Mouse (Mus musculus) 416B (cell line): ENCODE results near the gene Nell2.
A peak's percentile ranks its signal among the peaks of the same experiment; 100 is the strongest.
"Not testable (repeated sequence)": the region's sequence is repeated elsewhere in the genome, so short reads cannot be mapped to it uniquely, and the experiment has no call there.

ENCODE experiments used
- DNase-seq: peaks from one replicate; pipeline ENCODE4 v3.0.0; 2011; ENCODE audit warnings: low read depth

Nell2 gene

GRCm38 (mm10) chr15:95527948-95528861, at the start of gene Nell2:
TSS of gene Nell2 (minus strand) at chr15:95528559.
- DNase-seq, result no peak

- DNase-seq, result peak; percentile 54
Observed at GRCm38 (mm10) chr15:95574661-95575060, 46.3 kb upstream of the Nell2 start.

GRCm38 (mm10) chr15:95569606-95570005, 41.2 kb upstream of the Nell2 start:
- no peak for DNase-seq

- DNase-seq, result no peak
Observed at GRCm38 (mm10) chr15:95565160-95565559, 36.8 kb upstream of the Nell2 start.

GRCm38 (mm10) chr15:95561303-95561702, 32.9 kb upstream of the Nell2 start:
- no peak for DNase-seq

- DNase-seq, result no peak
Observed at GRCm38 (mm10) chr15:95550011-95550410, 21.7 kb upstream of the Nell2 start.

- no peak for DNase-seq
Observed at GRCm38 (mm10) chr15:95542632-95543031, 14.3 kb upstream of the Nell2 start.

- DNase-seq, result no peak
Observed at GRCm38 (mm10) chr15:95536724-95537123, 8.4 kb upstream of the Nell2 start.

GRCm38 (mm10) chr15:95536230-95536629, 7.9 kb upstream of the Nell2 start:
- no peak for DNase-seq

GRCm38 (mm10) chr15:95534644-95535043, 6.3 kb upstream of the Nell2 start:
- DNase-seq, result no peak

- no peak for DNase-seq
Observed at GRCm38 (mm10) chr15:95527461-95527947, 855 bp downstream of the Nell2 start.

GRCm38 (mm10) chr15:95526626-95527411, 1.5 kb downstream of the Nell2 start:
- no peak for DNase-seq

- DNase-seq, result no peak
Observed at GRCm38 (mm10) chr15:95525997-95526396, 2.4 kb downstream of the Nell2 start.

GRCm38 (mm10) chr15:95518204-95518603, 10.2 kb downstream of the Nell2 start:
- DNase-seq, result no peak

- not testable (repeated sequence) for DNase-seq
Observed at GRCm38 (mm10) chr15:95513306-95513705, 15.1 kb downstream of the Nell2 start.

- DNase-seq, result no peak
Observed at GRCm38 (mm10) chr15:95495666-95496065, 32.7 kb downstream of the Nell2 start.

- no peak for DNase-seq
Observed at GRCm38 (mm10) chr15:95495193-95495592, 33.2 kb downstream of the Nell2 start.

GRCm38 (mm10) chr15:95492201-95492600, 36.2 kb downstream of the Nell2 start:
- no peak for DNase-seq

GRCm38 (mm10) chr15:95489174-95489573, 39.2 kb downstream of the Nell2 start:
- no peak for DNase-seq

- no peak for DNase-seq
Observed at GRCm38 (mm10) chr15:95487961-95488360, 40.4 kb downstream of the Nell2 start.

- DNase-seq, result no peak
Observed at GRCm38 (mm10) chr15:95482002-95482401, 46.4 kb downstream of the Nell2 start.

- no peak for DNase-seq
Observed at GRCm38 (mm10) chr15:95481585-95481984, 46.8 kb downstream of the Nell2 start.

- no peak for DNase-seq
Observed at GRCm38 (mm10) chr15:95476440-95476839, 51.9 kb downstream of the Nell2 start.
